Mouse (Mus musculus) myocyte (in vitro differentiated cells): Measurements from ENCODE around the gene Asic2. TPM values are rescaled to one million over a fixed set of nuclear protein-coding genes. Genes with fewer than 3 reads are reported as not detected.

Experiments
- H3K27me3 ChIP-seq: one replicate; pipeline ENCODE4 v1.6.1; 2011; ENCODE audit not compliant: control insufficient read depth, insufficient read depth, insufficient read length
- H3K36me3 ChIP-seq: one replicate; pipeline ENCODE4 v1.6.1; 2011; ENCODE audit not compliant: control insufficient read depth, insufficient read depth
- H3K4me2 ChIP-seq: one replicate; pipeline ENCODE4 v1.6.1; 2011; ENCODE audit warnings: low read depth, control low read depth
- H3K4me3 ChIP-seq: one replicate; pipeline ENCODE4 v1.5.1; 2011; ENCODE audit warnings: mild to moderate bottlenecking, control low read depth, moderate library complexity
- H3K79me2 ChIP-seq: one replicate; pipeline ENCODE4 v1.6.1; 2011; ENCODE audit not compliant: control insufficient read depth, insufficient read depth
- H3ac ChIP-seq: one replicate; pipeline ENCODE4 v1.6.1; 2011; ENCODE audit not compliant: control insufficient read depth, insufficient read length
- CEBPB ChIP-seq: IDR thresholded peaks from 2 replicates; pipeline ENCODE4 v1.6.1; 2011; ENCODE audit warnings: mild to moderate bottlenecking, moderate library complexity; ENCODE audit not compliant: poor library complexity, insufficient read depth, severe bottlenecking
- E2F4 ChIP-seq: IDR thresholded peaks from one replicate; pipeline ENCODE4 v1.6.1; 2011; ENCODE audit warnings: mild to moderate bottlenecking, control low read depth, moderate library complexity; ENCODE audit not compliant: insufficient read depth
- MAX ChIP-seq: IDR thresholded peaks from one replicate; pipeline ENCODE4 v1.6.1; 2011; ENCODE audit warnings: low read depth, mild to moderate bottlenecking, control low read depth
- MYOD1 ChIP-seq, 3 experiments: IDR thresholded peaks; one replicate each; pipeline ENCODE4 v1.6.1; 2011; ENCODE audit warnings: control low read depth in 2 of 3, low read depth in 2 of 3, mild to moderate bottlenecking in 2 of 3, moderate library complexity in 1 of 3; ENCODE audit not compliant: insufficient read length in 2 of 3, control insufficient read depth in 1 of 3
- MYOG ChIP-seq, 3 experiments: IDR thresholded peaks; one replicate each; pipeline ENCODE4 v1.6.1; 2011; ENCODE audit warnings: control low read depth in 2 of 3, low read depth in 2 of 3, mild to moderate bottlenecking in 2 of 3; ENCODE audit not compliant: insufficient read length in 2 of 3, control insufficient read depth in 1 of 3, insufficient read depth in 1 of 3
- POLR2A ChIP-seq: IDR thresholded peaks from one replicate; pipeline ENCODE4 v1.6.1; 2011; ENCODE audit warnings: low read depth, mild to moderate bottlenecking, control low read depth, moderate library complexity; ENCODE audit not compliant: insufficient read length
- POLR2AphosphoS2 ChIP-seq: IDR thresholded peaks from one replicate; pipeline ENCODE4 v1.6.1; 2011; ENCODE audit warnings: low read depth, control low read depth; ENCODE audit not compliant: insufficient read length
- REST ChIP-seq: IDR thresholded peaks from one replicate; pipeline ENCODE4 v1.6.1; 2011; ENCODE audit warnings: mild to moderate bottlenecking, control low read depth, moderate library complexity; ENCODE audit not compliant: insufficient read depth, insufficient read length
- SRF ChIP-seq: IDR thresholded peaks from one replicate; pipeline ENCODE4 v1.6.1; 2011; ENCODE audit warnings: low read depth; ENCODE audit not compliant: control insufficient read depth, insufficient read length
- TCF12 ChIP-seq: IDR thresholded peaks from one replicate; pipeline ENCODE4 v1.6.1; 2011; ENCODE audit warnings: mild to moderate bottlenecking, control low read depth; ENCODE audit not compliant: poor library complexity, insufficient read depth, severe bottlenecking
- TCF3 ChIP-seq: IDR thresholded peaks from one replicate; pipeline ENCODE4 v1.6.1; 2011; ENCODE audit warnings: low read depth, control low read depth; ENCODE audit not compliant: insufficient read length
- USF1 ChIP-seq: IDR thresholded peaks from one replicate; pipeline ENCODE4 v1.6.1; 2011; ENCODE audit warnings: low read depth, mild to moderate bottlenecking, control low read depth, moderate library complexity
- polyA plus RNA-seq: library from polyadenylated mRNA; unstranded; fragments of >200 nt; fragmentation: generic; extraction: Trizol; gene quantifications from one replicate; pipeline ENCODE4 v1.2.1, GENCODE M21; 2012; ENCODE audit warnings: missing spikeins

Asic2 gene
- polyA plus RNA-seq, 1 experiment: not detected

GRCm38 (mm10) chr11:81092161-81092560 lies 876.1 kb downstream of the Asic2 start:
- Histone ChIP-seq H3K36me3 (no peaks in the 10 kb centered on the region), H3K4me2 (no peak overlapping the region), H3K27me3 (no peaks in the 10 kb centered on the region), H3K79me2 (no peaks in the 10 kb centered on the region), H3K4me3 (no peak overlapping the region), H3ac (no peak overlapping the region)
- TF ChIP-seq CEBPB (no peak), USF1 (no peak), TCF12 (no peak), POLR2AphosphoS2 (no peak), MAX (no peak), REST (no peak)

- H3K36me3 ChIP-seq: no peaks in the 10 kb centered on the region
- no peaks in the 10 kb centered on the region for H3K79me2 ChIP-seq
- H3K27me3 ChIP-seq: no peaks in the 10 kb centered on the region
- H3K4me2 ChIP-seq: no peak overlapping the region
- no peak overlapping the region for H3ac ChIP-seq
- no peak overlapping the region for H3K4me3 ChIP-seq
- TF ChIP-seq POLR2AphosphoS2 (no peak), MYOD1 (IDR thresholded peaks at IDR 0.05; ENCODE audit: control insufficient read depth in 1 of 3, insufficient read length in 2 of 3, low read depth in 2 of 3) (no peak), USF1 (no peak), POLR2A (no peak), SRF (no peak), E2F4 (no peak), REST (no peak), TCF12 (no peak), CEBPB (no peak), MYOG (IDR thresholded peaks at IDR 0.05; ENCODE audit: control insufficient read depth in 1 of 3, insufficient read depth in 1 of 3, insufficient read length in 2 of 3, low read depth in 2 of 3) (no peak), MAX (no peak), TCF3 (no peak)
Measured at GRCm38 (mm10) chr11:81083822-81084221, 884.4 kb downstream of the Asic2 start.

GRCm38 (mm10) chr11:81080076-81080805 lies 888.0 kb downstream of the Asic2 start:
- H3K4me2 ChIP-seq: no peak overlapping the region
- no peaks in the 10 kb centered on the region for H3K27me3 ChIP-seq
- TF ChIP-seq TCF3: no peak
- no peak for TF ChIP-seq TCF12
- no peak for TF ChIP-seq POLR2A
- TF ChIP-seq REST: no peak
- no peak for TF ChIP-seq MYOG (IDR thresholded peaks at IDR 0.05; ENCODE audit: control insufficient read depth in 1 of 3, insufficient read depth in 1 of 3, insufficient read length in 2 of 3, low read depth in 2 of 3)
- TF ChIP-seq E2F4: no peak
- no peak for TF ChIP-seq MAX
- no peak for TF ChIP-seq POLR2AphosphoS2
- no peak for TF ChIP-seq MYOD1 (IDR thresholded peaks at IDR 0.05; ENCODE audit: control insufficient read depth in 1 of 3, insufficient read length in 2 of 3, low read depth in 2 of 3)
- TF ChIP-seq SRF: no peak
- no peak for TF ChIP-seq USF1
- TF ChIP-seq CEBPB: no peak
- H3K79me2 ChIP-seq: no peaks in the 10 kb centered on the region
- H3ac ChIP-seq: no peak overlapping the region
- H3K4me3 ChIP-seq: no peak overlapping the region
- no peaks in the 10 kb centered on the region for H3K36me3 ChIP-seq

GRCm38 (mm10) chr11:81079237-81079636 lies 889.0 kb downstream of the Asic2 start:
- Histone ChIP-seq H3K4me3 (no peak overlapping the region), H3K36me3 (no peaks in the 10 kb centered on the region), H3K4me2 (no peak overlapping the region), H3ac (no peak overlapping the region), H3K79me2 (no peaks in the 10 kb centered on the region), H3K27me3 (no peaks in the 10 kb centered on the region)
- TF ChIP-seq USF1: no peak
- no peak for TF ChIP-seq SRF
- TF ChIP-seq MYOD1 (IDR thresholded peaks at IDR 0.05; ENCODE audit: control insufficient read depth in 1 of 3, insufficient read length in 2 of 3, low read depth in 2 of 3): no peak
- TF ChIP-seq CEBPB: no peak
- no peak for TF ChIP-seq TCF12
- no peak for TF ChIP-seq MYOG (IDR thresholded peaks at IDR 0.05; ENCODE audit: control insufficient read depth in 1 of 3, insufficient read depth in 1 of 3, insufficient read length in 2 of 3, low read depth in 2 of 3)
- TF ChIP-seq TCF3: no peak

- no peaks in the 10 kb centered on the region for H3K36me3 ChIP-seq
- H3K27me3 ChIP-seq: peaks cover 15% of the 10 kb centered on the region
- no peak overlapping the region for H3K4me2 ChIP-seq
- no peak overlapping the region for H3K4me3 ChIP-seq
- TF ChIP-seq TCF12 (no peak), REST (no peak), TCF3 (no peak), POLR2A (no peak), MAX (no peak), POLR2AphosphoS2 (no peak), E2F4 (no peak), USF1 (no peak)
- no peak overlapping the region for H3ac ChIP-seq
- H3K79me2 ChIP-seq: no peaks in the 10 kb centered on the region
Measured at GRCm38 (mm10) chr11:81071836-81072235, 896.4 kb downstream of the Asic2 start.
